Mouse (Mus musculus): ENCODE data around the gene Auts2.
A peak's percentile ranks its signal among the peaks of the same experiment; 100 is the strongest.

The Auts2 gene

DNA sequence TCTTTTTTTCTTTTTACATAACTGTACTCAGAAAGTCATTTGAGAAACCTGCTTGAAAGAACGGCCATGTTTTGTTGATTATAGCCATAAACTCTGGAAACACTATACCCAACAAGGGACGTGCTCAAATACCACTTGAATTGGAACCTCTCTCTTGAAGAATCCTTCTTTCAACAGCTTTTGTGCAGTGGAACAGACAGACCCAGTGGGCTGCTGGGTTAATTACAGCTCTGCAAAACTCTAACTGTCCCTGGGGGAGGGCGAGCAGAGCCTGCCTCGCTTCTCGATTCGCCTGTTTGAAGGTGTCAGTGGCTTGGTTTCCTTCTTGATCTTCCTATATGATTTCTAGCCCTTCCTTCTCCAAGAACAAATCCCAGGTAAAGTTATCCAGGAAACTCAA, 805.7 kb downstream of the Auts2 start:
- no peak for DNase-seq (ENCODE audit: low read depth, low spot score)

DNA sequence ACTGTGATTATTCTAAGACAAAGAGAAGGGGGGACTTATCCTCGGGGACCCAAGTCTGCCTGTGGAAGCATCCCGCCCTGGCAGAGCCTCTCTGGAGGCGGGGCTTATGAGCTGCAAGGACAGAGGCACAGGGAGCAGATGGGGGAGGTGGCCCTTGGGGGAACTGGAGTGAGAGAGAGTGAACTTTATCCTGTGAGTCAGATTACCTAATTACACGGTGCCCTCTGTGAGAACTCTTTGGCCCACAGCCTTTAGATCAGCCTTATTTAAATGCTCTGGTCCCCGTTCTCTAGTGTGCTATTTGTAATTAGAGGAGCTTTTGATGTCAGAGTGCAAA, 809.9 kb downstream of the Auts2 start:
- DNase-seq (ENCODE audit: low read depth, low spot score): peak; percentile 13

- no peak for DNase-seq (ENCODE audit: low read depth, low spot score)
Observed at GRCm38 (mm10) chr5:131732631-131733323, 810.4 kb downstream of the Auts2 start.

GRCm38 (mm10) chr5:131729456-131729855, 813.7 kb downstream of the Auts2 start:
- DNase-seq (ENCODE audit: low read depth, low spot score): no peak

DNA sequence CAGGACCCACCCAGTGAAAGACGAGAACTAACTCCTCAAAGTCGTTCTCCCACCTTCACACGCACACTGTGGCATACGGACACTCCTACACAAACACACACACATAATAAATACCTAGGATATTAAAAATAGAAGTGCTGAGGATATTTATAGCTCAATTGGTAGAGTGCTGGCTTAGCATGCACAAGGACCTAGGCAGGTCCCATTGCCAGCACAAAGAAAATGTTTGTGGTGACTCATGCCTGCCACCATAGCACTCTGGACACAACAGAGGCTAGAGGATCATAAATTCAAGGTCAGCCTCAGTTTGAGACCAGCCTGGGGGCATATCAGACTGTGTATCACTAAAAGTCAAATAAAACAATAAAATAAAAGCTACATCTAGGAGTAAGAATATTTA, 815.2 kb downstream of the Auts2 start:
- DNase-seq (ENCODE audit: low read depth, low spot score): no peak

- DNase-seq (ENCODE audit: low read depth, low spot score): no peak
Observed at GRCm38 (mm10) chr5:131724508-131724907, 818.6 kb downstream of the Auts2 start.

GRCm38 (mm10) chr5:131722791-131723190, 820.4 kb downstream of the Auts2 start:
- no peak for DNase-seq (ENCODE audit: low read depth, low spot score)

DNA sequence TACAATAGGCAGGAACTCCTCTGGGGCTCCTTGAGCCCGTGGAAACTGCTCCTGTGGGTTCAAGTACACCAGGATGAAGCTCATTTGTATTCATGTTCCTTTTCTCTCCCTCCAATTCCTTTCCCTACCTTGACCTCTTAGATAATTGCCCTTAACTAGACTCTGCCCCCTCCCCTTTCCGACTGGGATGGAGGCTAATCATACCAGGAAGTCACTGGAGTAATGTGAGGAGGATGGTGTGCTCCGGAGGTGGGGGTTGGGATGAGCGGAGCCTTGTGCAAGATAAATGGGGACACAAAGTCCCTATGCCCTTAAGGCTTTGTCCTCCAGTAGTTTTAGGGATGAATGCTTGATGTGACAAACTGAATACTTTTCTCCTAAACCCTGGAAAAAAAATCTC, 820.8 kb downstream of the Auts2 start:
- DNase-seq (ENCODE audit: low read depth, low spot score): no peak

GRCm38 (mm10) chr5:131718013-131718412, 825.1 kb downstream of the Auts2 start:
- no peak for DNase-seq (ENCODE audit: low read depth, low spot score)

DNA sequence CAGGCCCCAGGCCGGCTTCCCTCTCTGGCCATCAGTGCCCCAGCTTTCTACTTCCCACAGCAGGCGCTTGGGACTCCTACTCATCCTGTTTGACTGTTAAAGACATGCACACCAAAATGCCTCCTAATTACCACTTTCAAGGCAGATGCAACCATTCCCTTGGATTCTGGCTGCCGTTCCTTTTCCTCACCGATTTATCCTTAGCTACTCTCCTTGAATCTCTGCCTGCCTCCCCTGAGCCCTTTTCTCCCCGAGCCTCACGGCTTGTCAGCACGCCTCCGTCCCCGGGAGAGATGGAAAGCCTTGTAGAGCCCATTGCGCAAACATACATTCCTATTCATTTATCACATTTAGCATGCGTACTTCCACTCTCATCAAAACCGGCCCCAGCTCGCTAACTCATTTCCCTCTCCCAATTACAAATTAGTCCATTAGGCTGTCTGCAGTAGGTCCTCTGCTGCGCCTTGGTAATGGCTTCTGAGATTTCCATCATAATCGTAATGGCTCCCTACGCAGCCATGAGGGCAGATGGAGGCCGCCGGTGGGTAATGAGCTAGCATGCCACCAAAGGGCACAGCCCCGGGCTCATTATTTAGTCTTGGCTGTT, 825.7 kb downstream of the Auts2 start:
- DNase-seq (ENCODE audit: low read depth, low spot score): no peak

- DNase-seq (ENCODE audit: low read depth, low spot score): no peak
Observed at GRCm38 (mm10) chr5:131714979-131715378, 828.2 kb downstream of the Auts2 start.

GRCm38 (mm10) chr5:131712441-131712840, 830.7 kb downstream of the Auts2 start:
- peak; percentile 12 for DNase-seq (ENCODE audit: low read depth, low spot score)

DNA sequence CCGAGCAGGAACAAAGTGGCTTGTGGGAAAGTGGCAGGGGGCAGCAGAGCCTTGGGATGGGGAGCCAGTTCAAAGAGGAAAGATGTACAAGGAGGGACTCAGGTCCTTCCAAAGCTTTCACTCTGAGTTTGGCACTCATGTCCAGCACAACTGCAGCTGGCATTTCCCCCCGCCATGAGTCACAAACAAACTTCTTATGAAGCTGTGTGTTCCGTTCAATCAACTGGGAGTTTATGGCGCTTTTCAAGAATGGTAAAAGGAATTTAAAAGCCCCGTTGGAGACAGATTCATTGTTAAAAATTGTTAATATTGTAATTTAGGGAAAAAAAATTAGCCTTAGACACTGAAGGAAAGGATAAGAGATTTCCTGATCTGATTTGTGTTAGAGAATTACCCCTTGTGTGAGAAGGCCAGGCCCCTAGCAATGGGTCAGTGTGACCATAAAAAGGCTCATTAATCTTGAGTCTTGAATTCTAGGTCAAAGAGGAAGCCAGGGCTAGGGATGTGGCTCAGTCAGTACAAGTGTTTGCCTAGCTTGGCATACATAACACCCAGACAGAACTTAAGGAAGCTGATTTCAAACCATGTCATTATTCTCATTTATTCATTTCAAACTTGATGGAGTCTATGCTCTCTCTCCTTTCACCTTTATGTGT, 831.5 kb downstream of the Auts2 start:
- DNase-seq (ENCODE audit: low read depth, low spot score): no peak

GRCm38 (mm10) chr5:131710735-131711473, 832.2 kb downstream of the Auts2 start:
- no peak for DNase-seq (ENCODE audit: low read depth, low spot score)

- DNase-seq (ENCODE audit: low read depth, low spot score): no peak
Observed at GRCm38 (mm10) chr5:131707471-131707870, 835.7 kb downstream of the Auts2 start.

GRCm38 (mm10) chr5:131703729-131704128, 839.4 kb downstream of the Auts2 start:
- no peak for DNase-seq (ENCODE audit: low read depth, low spot score)

DNA sequence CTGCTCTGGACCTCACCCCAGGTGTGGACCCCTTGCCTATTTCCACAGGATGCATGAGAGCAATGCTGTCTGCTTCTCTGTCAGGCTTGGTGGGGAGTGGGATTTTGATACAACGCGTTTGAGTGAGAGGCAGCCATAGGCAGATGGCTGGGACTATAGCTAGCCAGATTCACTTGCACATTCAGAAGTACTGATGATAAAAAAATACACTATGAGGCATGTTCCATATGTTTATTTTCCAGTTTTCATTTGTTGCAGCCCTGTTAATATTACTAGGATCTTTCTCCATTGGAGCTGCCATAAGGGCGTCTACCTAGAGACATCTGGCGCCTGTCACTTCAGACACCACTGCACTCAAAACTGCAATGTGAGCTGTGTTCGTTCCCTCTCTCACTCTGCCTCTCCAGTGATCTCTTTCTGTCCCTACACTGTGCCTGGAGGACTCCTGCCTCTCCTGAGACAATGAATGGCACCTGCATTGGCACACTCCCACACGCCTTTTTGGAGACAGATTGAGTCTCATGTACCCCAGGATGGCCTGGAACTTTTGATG, 840.2 kb downstream of the Auts2 start:
- DNase-seq (ENCODE audit: low read depth, low spot score): no peak

GRCm38 (mm10) chr5:131698900-131699299, 844.2 kb downstream of the Auts2 start:
- DNase-seq (ENCODE audit: low read depth, low spot score): no peak

- DNase-seq (ENCODE audit: low read depth, low spot score): no peak
Observed at GRCm38 (mm10) chr5:131690781-131691180, 852.4 kb downstream of the Auts2 start.

DNA sequence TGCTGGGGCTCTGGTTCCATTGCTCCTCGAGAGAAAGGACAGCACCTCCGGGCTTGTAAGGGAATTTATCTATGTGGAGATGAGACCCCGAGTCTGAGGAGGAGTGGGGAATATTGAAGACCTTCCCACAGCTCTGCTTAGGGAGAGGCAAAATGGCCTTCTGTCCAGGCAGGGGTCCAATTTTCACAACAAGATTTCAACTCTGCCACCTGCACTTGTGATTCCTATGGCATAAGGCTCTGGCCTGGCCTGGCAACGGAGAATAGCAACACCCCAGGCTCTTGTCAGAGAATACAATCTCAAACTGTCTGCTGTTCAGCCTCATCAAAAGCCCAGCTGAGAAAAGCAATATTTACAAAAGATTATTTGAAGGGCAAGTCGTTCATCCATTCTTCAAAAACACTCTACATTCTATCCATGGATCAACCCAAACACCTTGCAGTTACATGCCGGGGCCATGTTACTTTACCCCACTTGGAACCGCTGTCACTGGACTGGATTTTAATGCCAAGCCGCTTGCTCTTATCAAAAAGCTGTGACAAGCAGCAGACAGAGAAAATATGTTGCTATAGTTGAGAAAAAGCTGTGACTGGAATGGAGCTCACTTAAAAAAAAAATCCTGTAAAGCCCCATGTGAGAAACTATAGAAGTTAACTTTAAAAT, 856.1 kb downstream of the Auts2 start:
- DNase-seq (ENCODE audit: low read depth, low spot score): no peak

DNA sequence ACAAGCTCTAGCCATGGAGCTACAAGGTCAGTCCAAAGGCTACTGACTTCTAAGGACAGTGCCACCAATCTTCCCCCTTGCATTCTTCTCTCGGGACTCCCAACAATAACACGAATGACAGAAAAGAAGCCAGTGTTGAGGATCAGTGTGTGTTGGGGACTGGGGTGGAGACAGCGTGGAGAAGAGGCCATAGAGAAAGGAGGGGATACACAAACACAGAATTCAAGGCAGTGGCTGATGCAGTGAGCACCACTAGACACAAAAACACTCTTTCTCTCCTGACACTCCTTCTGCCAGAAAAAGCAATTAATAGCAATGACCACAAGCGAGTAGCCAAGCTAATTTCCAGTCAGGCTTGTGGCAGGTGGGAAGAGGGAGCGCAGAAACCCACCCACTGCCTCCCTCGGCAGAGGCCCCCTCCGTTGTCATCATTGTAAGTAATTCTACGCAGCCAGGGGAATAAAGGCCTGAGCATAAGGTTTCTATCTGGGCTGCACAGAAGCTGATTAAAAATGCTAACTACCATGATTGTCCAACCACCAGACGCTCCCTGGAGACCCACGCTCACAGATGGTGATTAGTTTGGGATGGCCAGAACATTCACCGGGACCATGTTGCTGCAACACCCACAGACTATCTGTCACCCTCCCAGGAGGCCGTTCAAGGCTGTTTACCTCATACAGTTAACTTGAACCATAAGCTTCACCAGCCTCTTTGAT, 862.9 kb downstream of the Auts2 start:
- no peak for DNase-seq (ENCODE audit: low read depth, low spot score)
